Mouse (Mus musculus): ENCODE measurements around the gene Efl1. TPM values are rescaled to one million over a fixed set of nuclear protein-coding genes. Genes with fewer than 3 reads are reported as not detected.
"Not testable (repeated sequence)": the region's sequence is repeated elsewhere in the genome, so short reads cannot be mapped to it uniquely, and the experiment has no call there.

Efl1 gene
- polyA plus RNA-seq, 1 experiment from 2014 or later, result 22.8 TPM

DNA sequence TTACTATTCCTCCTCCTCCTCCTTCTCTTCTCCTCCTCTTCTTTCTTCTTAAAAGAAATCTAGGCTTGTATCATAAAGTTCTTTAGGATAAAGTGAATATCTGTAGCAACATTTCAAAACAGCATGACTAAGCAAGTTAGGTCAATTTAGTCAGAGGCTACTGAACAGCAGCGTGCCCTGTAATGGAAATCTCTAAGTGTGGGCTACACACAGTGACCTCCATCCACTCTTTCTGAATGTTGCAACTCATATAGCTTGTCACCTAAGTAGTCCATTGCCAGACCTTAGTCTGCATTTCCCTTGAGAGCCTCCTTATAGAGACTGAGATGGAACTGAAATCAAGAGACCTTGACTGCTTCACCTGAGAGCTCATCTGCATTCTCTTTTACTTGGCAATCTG lies 116.5 kb downstream of the Efl1 start:
- whole genome bisulfite sequencing, result 87% methylated on average over 1 of the region's 1 CpGs
- no peak for ATAC-seq (ENCODE audit: insufficient read depth, low FRiP score)

GRCm38 (mm10) chr7:82766623-82767022 lies 118.2 kb downstream of the Efl1 start:
- 81% methylated on average over 6 of the region's 6 CpGs for WGBS
- ATAC-seq (ENCODE audit: insufficient read depth, low FRiP score), result no peak
- no peak overlapping the region for H3K4me3 ChIP-seq (replicated peaks; ENCODE audit: low read length)

More for the DNA sequence above, 116.5 kb downstream of the Efl1 start:
- Histone ChIP-seq H3K27ac (ENCODE audit: low read length) (no peak overlapping the region), H3K27me3 (ENCODE audit: control insufficient read depth, insufficient read depth, low read length) (no peaks in the 10 kb centered on the region), H3K4me1 (ENCODE audit: control insufficient read depth, insufficient read depth, low read length) (no peaks in the 10 kb centered on the region), H3K9me3 (replicated peaks; ENCODE audit: control insufficient read depth, low read length) (no peaks in the 10 kb centered on the region), H3K9ac (ENCODE audit: low read length) (no peak overlapping the region), H3K4me2 (ENCODE audit: low read depth, low read length) (no peak overlapping the region), H3K36me3 (ENCODE audit: control insufficient read depth, insufficient read depth, low read length) (peaks cover 8% of the 10 kb centered on the region; the same call in 1 of the 2 replicates), H3K4me3 (replicated peaks; ENCODE audit: low read length) (no peak overlapping the region)

GRCm38 (mm10) chr7:82770207-82770606 lies 121.8 kb downstream of the Efl1 start:
- no peaks in the 10 kb centered on the region for H3K9me3 ChIP-seq (replicated peaks; ENCODE audit: control insufficient read depth, low read length)
- no peak for ATAC-seq (ENCODE audit: insufficient read depth, low FRiP score)
- H3K36me3 ChIP-seq (ENCODE audit: control insufficient read depth, insufficient read depth, low read length), result no peaks in the 10 kb centered on the region
- H3K27me3 ChIP-seq (ENCODE audit: control insufficient read depth, insufficient read depth, low read length), result no peaks in the 10 kb centered on the region
- H3K4me3 ChIP-seq (replicated peaks; ENCODE audit: low read length), result no peak overlapping the region
- no peak overlapping the region for H3K9ac ChIP-seq (ENCODE audit: low read length)
- H3K4me1 ChIP-seq (ENCODE audit: control insufficient read depth, insufficient read depth, low read length), result peaks cover 13% of the 10 kb centered on the region; the same call in 1 of the 2 replicates
- no peak overlapping the region for H3K4me2 ChIP-seq (ENCODE audit: low read depth, low read length)
- no peak overlapping the region; the same call in 1 of the 2 replicates for H3K27ac ChIP-seq (ENCODE audit: low read length)
- 60% methylated on average over 6 of the region's 6 CpGs for WGBS

More at GRCm38 (mm10) chr7:82766623-82767022, 118.2 kb downstream of the Efl1 start:
- peaks cover 8% of the 10 kb centered on the region; the same call in 1 of the 2 replicates for H3K36me3 ChIP-seq (ENCODE audit: control insufficient read depth, insufficient read depth, low read length)
- no peak overlapping the region for H3K27ac ChIP-seq (ENCODE audit: low read length)
- H3K4me1 ChIP-seq (ENCODE audit: control insufficient read depth, insufficient read depth, low read length), result no peaks in the 10 kb centered on the region
- no peaks in the 10 kb centered on the region for H3K27me3 ChIP-seq (ENCODE audit: control insufficient read depth, insufficient read depth, low read length)
- no peak overlapping the region for H3K9ac ChIP-seq (ENCODE audit: low read length)
- no peak overlapping the region for H3K4me2 ChIP-seq (ENCODE audit: low read depth, low read length)
- H3K9me3 ChIP-seq (replicated peaks; ENCODE audit: control insufficient read depth, low read length), result no peaks in the 10 kb centered on the region

- ATAC-seq (ENCODE audit: insufficient read depth, low FRiP score), result peak; percentile 96
- H3K4me2 ChIP-seq (ENCODE audit: low read depth, low read length); H3K27ac ChIP-seq (ENCODE audit: low read length); H3K4me3 ChIP-seq (replicated peaks; ENCODE audit: low read length); H3K9ac ChIP-seq (ENCODE audit: low read length); H3K36me3 ChIP-seq (ENCODE audit: control insufficient read depth, insufficient read depth, low read length); H3K27me3 ChIP-seq (ENCODE audit: control insufficient read depth, insufficient read depth, low read length); H3K9me3 ChIP-seq (replicated peaks; ENCODE audit: control insufficient read depth, low read length): not testable (repeated sequence)
- peaks cover 13% of the 10 kb centered on the region; the same call in 1 of the 2 replicates for H3K4me1 ChIP-seq (ENCODE audit: control insufficient read depth, insufficient read depth, low read length)
- 75% methylated on average over 29 of the region's 29 CpGs for WGBS
These were observed 122.7 kb downstream of the Efl1 start for GRCm38 (mm10) chr7:82770957-82771660.

DNA sequence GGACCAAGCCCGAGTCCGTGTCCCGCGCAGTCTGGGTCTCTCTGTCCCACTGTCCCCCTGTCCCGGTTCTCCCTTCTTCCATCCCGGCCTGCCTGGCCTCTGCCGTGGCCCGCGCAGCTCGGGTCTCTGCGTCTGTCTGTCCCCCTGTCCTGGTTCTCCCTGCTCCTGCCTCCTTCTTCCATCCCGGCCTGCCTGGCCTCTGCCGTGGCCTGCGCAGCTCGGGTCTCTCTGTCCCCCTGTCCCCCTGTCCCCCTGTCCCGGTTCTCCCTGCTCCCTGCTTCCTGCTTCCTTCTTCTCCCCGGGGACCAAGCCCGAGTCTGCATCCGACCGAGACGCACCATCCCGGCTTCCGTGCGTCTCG lies 123.2 kb downstream of the Efl1 start:
- not testable (repeated sequence) for H3K9ac ChIP-seq (ENCODE audit: low read length); H3K4me2 ChIP-seq (ENCODE audit: low read depth, low read length); H3K36me3 ChIP-seq (ENCODE audit: control insufficient read depth, insufficient read depth, low read length); H3K9me3 ChIP-seq (replicated peaks; ENCODE audit: control insufficient read depth, low read length); H3K27ac ChIP-seq (ENCODE audit: low read length); H3K4me3 ChIP-seq (replicated peaks; ENCODE audit: low read length); H3K27me3 ChIP-seq (ENCODE audit: control insufficient read depth, insufficient read depth, low read length)
- peak; percentile 11; the same call in 1 of the 2 replicates for ATAC-seq (ENCODE audit: insufficient read depth, low FRiP score)
- H3K4me1 ChIP-seq (ENCODE audit: control insufficient read depth, insufficient read depth, low read length), result peaks cover 13% of the 10 kb centered on the region; the same call in 1 of the 2 replicates
- WGBS, result 88% methylated on average over 25 of the region's 25 CpGs

DNA sequence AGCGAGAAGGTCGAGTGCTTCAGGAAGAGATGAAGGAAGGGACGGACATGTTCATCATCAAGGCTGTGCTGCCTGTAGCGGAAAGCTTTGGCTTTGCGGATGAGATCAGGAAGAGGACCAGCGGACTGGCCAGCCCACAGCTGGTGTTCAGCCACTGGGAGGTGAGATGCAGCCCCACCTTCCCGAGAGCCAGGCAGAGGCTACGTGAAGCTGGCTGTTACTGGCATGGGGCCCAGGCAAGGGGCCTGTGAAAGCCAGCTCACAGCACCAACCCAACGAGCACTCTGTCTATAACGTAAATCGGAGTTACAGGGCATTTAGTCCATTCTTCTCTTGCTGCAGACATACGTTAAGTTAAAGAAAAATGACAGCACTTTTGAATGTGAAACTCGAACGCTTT lies 124.1 kb downstream of the Efl1 start:
- no peaks in the 10 kb centered on the region for H3K27me3 ChIP-seq (ENCODE audit: control insufficient read depth, insufficient read depth, low read length)
- no peaks in the 10 kb centered on the region for H3K36me3 ChIP-seq (ENCODE audit: control insufficient read depth, insufficient read depth, low read length)
- H3K9ac ChIP-seq (ENCODE audit: low read length), result no peak overlapping the region
- peak overlapping the region; percentile 65 for H3K27ac ChIP-seq (ENCODE audit: low read length)
- H3K4me2 ChIP-seq (ENCODE audit: low read depth, low read length), result no peak overlapping the region
- H3K4me1 ChIP-seq (ENCODE audit: control insufficient read depth, insufficient read depth, low read length), result peaks cover 13% of the 10 kb centered on the region; the same call in 1 of the 2 replicates
- H3K4me3 ChIP-seq (replicated peaks; ENCODE audit: low read length), result no peak overlapping the region
- no peaks in the 10 kb centered on the region for H3K9me3 ChIP-seq (replicated peaks; ENCODE audit: control insufficient read depth, low read length)
- 52% methylated on average over 14 of the region's 14 CpGs for WGBS
- ATAC-seq (ENCODE audit: insufficient read depth, low FRiP score), result no peak; the same call in 1 of the 2 replicates

DNA sequence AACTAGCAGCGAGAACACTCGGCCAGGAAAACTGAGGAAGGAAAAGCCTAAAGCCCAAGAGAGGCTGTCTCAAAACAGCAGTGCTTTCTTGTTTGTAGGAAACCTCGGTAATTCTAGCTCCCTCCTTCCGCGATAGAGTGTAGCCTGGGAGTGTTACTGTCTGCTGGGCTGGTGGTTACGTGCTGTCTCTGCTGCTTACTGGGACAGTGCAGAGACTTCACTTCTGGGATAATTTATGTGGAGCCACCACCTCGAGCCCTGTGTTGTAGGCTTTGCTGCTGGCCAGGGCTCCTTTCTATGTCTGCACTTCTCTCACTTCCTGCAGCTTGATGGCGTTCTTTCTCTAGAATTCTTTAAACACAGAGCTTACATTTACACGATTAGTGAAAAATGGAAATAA lies 124.7 kb downstream of the Efl1 start:
- 32% methylated on average over 9 of the region's 9 CpGs for WGBS
- Histone ChIP-seq H3K4me2 (ENCODE audit: low read depth, low read length) (no peak overlapping the region), H3K9me3 (replicated peaks; ENCODE audit: control insufficient read depth, low read length) (no peaks in the 10 kb centered on the region), H3K4me3 (replicated peaks; ENCODE audit: low read length) (no peak overlapping the region), H3K9ac (ENCODE audit: low read length) (no peak overlapping the region), H3K27me3 (ENCODE audit: control insufficient read depth, insufficient read depth, low read length) (no peaks in the 10 kb centered on the region), H3K27ac (ENCODE audit: low read length) (peak overlapping the region; percentile 65), H3K4me1 (ENCODE audit: control insufficient read depth, insufficient read depth, low read length) (peaks cover 13% of the 10 kb centered on the region; the same call in 1 of the 2 replicates), H3K36me3 (ENCODE audit: control insufficient read depth, insufficient read depth, low read length) (no peaks in the 10 kb centered on the region)
- ATAC-seq (ENCODE audit: insufficient read depth, low FRiP score), result no peak

DNA sequence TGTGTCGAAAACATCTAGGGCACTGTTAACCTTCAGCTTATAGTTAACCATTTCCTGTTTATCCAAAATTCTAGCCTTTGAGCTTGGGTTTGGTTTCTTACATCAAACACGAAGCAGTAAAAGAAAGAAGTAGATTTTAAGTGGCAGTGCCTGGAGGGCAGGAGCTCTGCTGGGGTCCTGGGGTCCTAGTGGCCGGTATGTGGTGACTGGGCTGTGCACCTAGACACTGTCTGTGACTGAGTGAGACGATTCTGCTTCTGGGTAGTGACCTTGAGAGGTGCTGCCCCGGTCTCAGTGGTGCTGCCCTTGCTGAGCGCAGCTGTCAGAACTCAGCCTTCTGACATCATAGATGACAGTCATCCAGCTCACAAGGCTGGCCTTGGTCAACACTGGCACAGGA lies 125.5 kb downstream of the Efl1 start:
- 75% methylated on average over 6 of the region's 6 CpGs for WGBS
- no peak for ATAC-seq (ENCODE audit: insufficient read depth, low FRiP score)
- no peaks in the 10 kb centered on the region for H3K36me3 ChIP-seq (ENCODE audit: control insufficient read depth, insufficient read depth, low read length)
- no peaks in the 10 kb centered on the region for H3K9me3 ChIP-seq (replicated peaks; ENCODE audit: control insufficient read depth, low read length)
- peaks cover 13% of the 10 kb centered on the region; the same call in 1 of the 2 replicates for H3K4me1 ChIP-seq (ENCODE audit: control insufficient read depth, insufficient read depth, low read length)
- H3K4me2 ChIP-seq (ENCODE audit: low read depth, low read length), result no peak overlapping the region
- no peak overlapping the region for H3K9ac ChIP-seq (ENCODE audit: low read length)
- no peak overlapping the region for H3K27ac ChIP-seq (ENCODE audit: low read length)
- H3K4me3 ChIP-seq (replicated peaks; ENCODE audit: low read length), result no peak overlapping the region
- no peaks in the 10 kb centered on the region for H3K27me3 ChIP-seq (ENCODE audit: control insufficient read depth, insufficient read depth, low read length)

GRCm38 (mm10) chr7:82775090-82775489 lies 126.7 kb downstream of the Efl1 start:
- no peak overlapping the region for H3K9ac ChIP-seq (ENCODE audit: low read length)
- 90% methylated on average over 3 of the region's 3 CpGs for WGBS

More at GRCm38 (mm10) chr7:82775090-82775489, 126.7 kb downstream of the Efl1 start:
- no peaks in the 10 kb centered on the region for H3K9me3 ChIP-seq (replicated peaks; ENCODE audit: control insufficient read depth, low read length)
- no peak overlapping the region for H3K4me2 ChIP-seq (ENCODE audit: low read depth, low read length)
- H3K27ac ChIP-seq (ENCODE audit: low read length), result no peak overlapping the region
- peaks cover 13% of the 10 kb centered on the region; the same call in 1 of the 2 replicates for H3K4me1 ChIP-seq (ENCODE audit: control insufficient read depth, insufficient read depth, low read length)
- no peak overlapping the region for H3K4me3 ChIP-seq (replicated peaks; ENCODE audit: low read length)
- ATAC-seq (ENCODE audit: insufficient read depth, low FRiP score), result no peak
- no peaks in the 10 kb centered on the region for H3K27me3 ChIP-seq (ENCODE audit: control insufficient read depth, insufficient read depth, low read length)
- H3K36me3 ChIP-seq (ENCODE audit: control insufficient read depth, insufficient read depth, low read length), result no peaks in the 10 kb centered on the region; the same call in 1 of the 2 replicates
